ENCODE assay signal across 13 mouse cellular contexts in genomic region chr6:145158619-145159018, GRCm38 (mm10). TPM values are rescaled to one million over a fixed set of nuclear protein-coding genes. Genes with fewer than 3 reads are reported as not detected.
DNase-seq lines count a peak whose midpoint lies in the region; ATAC-seq and TF ChIP-seq lines count a peak whose summit lies in the region.
"Had no signal": no experiment of that assay in that cellular context is flagged by ENCODE, and none has a peak within 500 bp of the region (broad histone marks: within the 10 kb centered on the region; RNA-seq: fewer than 3 reads in every experiment).

No protein-coding gene starts in this region.

- intact Hi-C loops in left cerebral cortex, postnatal 10 days (cut with DNase I) = no loop called here

- no peak for ATAC-seq in activated CD4-positive, CD25-positive, alpha-beta regulatory T cell, adult 4 months

- no peak overlapping the region for H3K27ac ChIP-seq in thymus, adult 2 months (ENCODE audit: control insufficient read depth, insufficient read depth, low read length)
- H3K27ac ChIP-seq: embryonic facial prominence, embryonic 13.5 days; hindbrain, embryonic 15.5 days had no signal

- no peak for TF ChIP-seq POLR2A in thymus, adult 2 months (IDR thresholded peaks at IDR 0.05; ENCODE audit: control insufficient read depth, extremely low read depth, insufficient read depth, low read length, poor library complexity)

- 0 out of 2 replicates have a peak, but pooled peaks cover 2% of the 10 kb centered on the region for H3K4me1 ChIP-seq in thymus, adult 2 months (replicated peaks; ENCODE audit: control insufficient read depth, insufficient read depth, low read length)
- H3K4me1 ChIP-seq: embryonic facial prominence, embryonic 13.5 days; heart, embryonic 12.5 days; hindbrain, embryonic 15.5 days had no signal

- H3K4me3 ChIP-seq in thymus, adult 2 months (ENCODE audit: control insufficient read depth, insufficient read depth, low read length) = no peak overlapping the region
- H3K4me3 ChIP-seq: embryonic facial prominence, embryonic 13.5 days; heart, embryonic 12.5 days; hindbrain, embryonic 15.5 days had no signal

- H3K36me3 ChIP-seq in thymus, adult 2 months (ENCODE audit: control insufficient read depth, insufficient read depth, low read length) = peaks cover 48% of the 10 kb centered on the region
- H3K36me3 ChIP-seq: embryonic facial prominence, embryonic 13.5 days; heart, embryonic 12.5 days; hindbrain, embryonic 15.5 days had no signal

- peak; percentile 33 for DNase-seq in thymus, adult 2 months
- DNase-seq in thymus, adult 18-20 months = no peak
- peak; percentile 58 for DNase-seq in R1 (ENCODE audit: low read depth, low spot score)
- peak; percentile 55 for DNase-seq in naive thymus-derived CD4-positive, alpha-beta T cell, adult 2 months (ENCODE audit: low read depth)
- no peak for DNase-seq in urinary bladder, postnatal 14 days (ENCODE audit: low spot score)
- no peak for DNase-seq in left cerebral cortex, postnatal 10 days (ENCODE audit: extremely low spot score in 1 of 2, low spot score in 2 of 2)
- DNase-seq: adrenal gland, postnatal 14 days; cerebellum, postnatal 25 days; lung, embryonic 14.5 days had no signal

- TF ChIP-seq CTCF in thymus, adult 2 months (IDR thresholded peaks at IDR 0.05; ENCODE audit: borderline replicate concordance, control insufficient read depth, extremely low read depth, insufficient read depth, low read length, poor library complexity) = no peak

- no peaks in the 10 kb centered on the region for H3K27me3 ChIP-seq in thymus, adult 2 months (ENCODE audit: control insufficient read depth, insufficient read depth, low read length)
- H3K27me3 ChIP-seq: embryonic facial prominence, embryonic 13.5 days; heart, embryonic 12.5 days; hindbrain, embryonic 15.5 days had no signal

- 60% methylated on average over 4 of the region's 4 CpGs for WGBS in thymus, adult 2 months

RNA-seq across cellular contexts. Expression of gene Lrmp, which starts 43.2 kb away (rescaled TPM):
- 261 and 279 TPM in 2 replicates for polyA plus RNA-seq in thymus, adult 2 months (2012; rRNA removed)
- 100 to 1,000 TPM; 110 to 124 TPM for polyA plus RNA-seq in activated CD4-positive, CD25-positive, alpha-beta regulatory T cell, adult 4 months (2017; shearing (Covaris generic))
- total RNA-seq in left cerebral cortex, postnatal 10 days (2021) = 1 to 10 TPM; 1.5 to 1.9 TPM

RNA-seq across cellular contexts. Expression of gene Casc1, which starts 52.2 kb away (rescaled TPM):
- 1.2 and 1.6 TPM in 2 replicates for polyA plus RNA-seq in thymus, adult 2 months (2012; rRNA removed)
- polyA plus RNA-seq in activated CD4-positive, CD25-positive, alpha-beta regulatory T cell, adult 4 months (2017; shearing (Covaris generic)) = under 1 TPM; 0.19 to 0.57 TPM
- total RNA-seq in left cerebral cortex, postnatal 10 days (2021) = under 1 TPM; 0.77 to 0.85 TPM

RNA-seq across cellular contexts. Expression of gene Etfrf1, which starts 52.3 kb away (rescaled TPM):
- polyA plus RNA-seq in thymus, adult 2 months (2012; rRNA removed) = 5.1 and 5.3 TPM in 2 replicates
- polyA plus RNA-seq in activated CD4-positive, CD25-positive, alpha-beta regulatory T cell, adult 4 months (2017; shearing (Covaris generic)) = 10 to 100 TPM; 16.3 to 26.0 TPM
- total RNA-seq in left cerebral cortex, postnatal 10 days (2021) = 10 to 100 TPM; 15.5 to 16.3 TPM

Comparison
In these comparisons a context has a peak if more than half of its experiments do, and no peak if none do; other contexts are left out.
1. DNase-seq: peak in thymus, adult 2 months (single experiment), R1 (single experiment) and naive thymus-derived CD4-positive, alpha-beta T cell, adult 2 months (single experiment); none in thymus, adult 18-20 months (0 of 2), urinary bladder, postnatal 14 days (single experiment) and left cerebral cortex, postnatal 10 days (0 of 2).